Mouse (Mus musculus): ENCODE results near the gene Map7. TPM values are rescaled to one million over a fixed set of nuclear protein-coding genes. Genes with fewer than 3 reads are reported as not detected.

Gene Map7
- total RNA-seq, 4 experiments from 2014 or later = 15.5 to 35.4 (median 22.3) TPM

- DNase-seq = no peak
Observed at GRCm38 (mm10) chr10:20235656-20236055, 87.4 kb downstream of the Map7 start.

GRCm38 (mm10) chr10:20236241-20236640 lies 88.0 kb downstream of the Map7 start:
- DNase-seq = no peak

GRCm38 (mm10) chr10:20238281-20238680 lies 90.0 kb downstream of the Map7 start:
- DNase-seq = no peak

GRCm38 (mm10) chr10:20240858-20241257 lies 92.6 kb downstream of the Map7 start:
- DNase-seq = no peak

DNA sequence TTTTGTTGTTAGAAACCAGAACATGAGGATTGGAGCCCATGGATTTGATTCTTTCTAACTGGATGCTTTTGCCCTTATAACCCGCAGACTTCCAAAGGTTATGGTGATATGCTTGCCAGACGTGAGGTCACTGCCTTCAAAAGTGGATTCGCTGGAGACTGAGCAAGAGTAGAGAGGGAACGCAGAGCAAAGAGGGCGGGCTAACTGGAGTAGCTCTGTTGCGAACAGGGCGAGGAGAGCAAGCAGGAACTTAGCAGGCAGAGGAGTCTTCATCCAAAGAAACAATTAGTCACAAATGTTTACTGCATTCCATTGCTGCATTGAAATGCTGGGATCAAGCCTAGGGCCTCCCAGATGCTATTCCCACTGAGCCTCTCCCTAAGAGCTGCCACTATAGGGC lies 95.0 kb downstream of the Map7 start:
- DNase-seq = no peak

DNA sequence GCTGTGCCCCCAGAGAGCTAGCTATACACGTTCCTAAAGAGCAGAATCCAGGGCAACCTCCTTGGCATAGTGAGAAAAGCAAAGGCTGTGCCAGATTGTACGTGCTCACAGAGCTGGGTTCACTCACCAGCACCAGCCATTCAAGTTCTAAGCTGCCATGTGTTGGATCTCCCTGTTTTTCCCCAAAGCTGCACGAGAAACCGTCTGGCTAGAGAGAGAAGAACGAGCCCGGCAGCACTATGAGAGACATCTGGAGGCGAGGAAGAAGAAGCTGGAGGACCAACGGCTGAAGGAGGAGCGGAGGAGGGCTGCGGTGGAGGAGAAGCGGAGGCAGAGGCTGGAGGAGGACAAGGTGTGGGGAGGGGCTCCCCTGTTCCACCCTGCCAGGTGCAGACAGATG lies 96.8 kb downstream of the Map7 start:
- DNase-seq = no peak

- no peak for DNase-seq
Observed at GRCm38 (mm10) chr10:20249091-20249490, 100.8 kb downstream of the Map7 start.

- DNase-seq = no peak
Observed at GRCm38 (mm10) chr10:20255579-20255978, 107.3 kb downstream of the Map7 start.

DNA sequence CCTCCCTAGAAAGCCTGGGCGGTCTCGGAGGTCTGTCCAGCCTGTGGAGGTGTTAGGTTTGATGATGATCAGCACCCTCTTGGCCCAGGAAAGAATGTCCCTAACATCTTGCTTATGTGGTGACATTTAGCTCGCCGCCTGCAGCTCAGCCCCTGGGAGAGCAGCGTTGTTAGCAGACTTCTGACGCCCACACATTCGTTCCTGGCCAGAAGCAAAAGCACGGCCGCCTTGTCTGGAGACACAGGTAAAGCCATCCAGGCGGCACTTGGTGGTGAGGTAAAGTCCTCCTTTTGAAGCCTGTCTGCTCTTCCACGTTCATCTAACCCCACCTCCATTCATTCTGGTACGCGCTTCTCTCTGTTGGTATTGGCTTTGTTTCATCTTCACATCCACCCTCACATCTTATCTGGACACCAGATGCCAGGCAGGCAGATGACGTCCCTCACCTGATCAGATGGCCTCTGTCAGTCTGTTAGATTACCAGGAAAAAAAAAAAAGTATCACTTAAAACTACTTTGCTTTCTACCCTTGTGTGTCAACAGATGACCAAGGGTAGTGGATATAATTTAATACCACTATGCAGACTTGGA lies 108.9 kb downstream of the Map7 start:
- DNase-seq = no peak

DNA sequence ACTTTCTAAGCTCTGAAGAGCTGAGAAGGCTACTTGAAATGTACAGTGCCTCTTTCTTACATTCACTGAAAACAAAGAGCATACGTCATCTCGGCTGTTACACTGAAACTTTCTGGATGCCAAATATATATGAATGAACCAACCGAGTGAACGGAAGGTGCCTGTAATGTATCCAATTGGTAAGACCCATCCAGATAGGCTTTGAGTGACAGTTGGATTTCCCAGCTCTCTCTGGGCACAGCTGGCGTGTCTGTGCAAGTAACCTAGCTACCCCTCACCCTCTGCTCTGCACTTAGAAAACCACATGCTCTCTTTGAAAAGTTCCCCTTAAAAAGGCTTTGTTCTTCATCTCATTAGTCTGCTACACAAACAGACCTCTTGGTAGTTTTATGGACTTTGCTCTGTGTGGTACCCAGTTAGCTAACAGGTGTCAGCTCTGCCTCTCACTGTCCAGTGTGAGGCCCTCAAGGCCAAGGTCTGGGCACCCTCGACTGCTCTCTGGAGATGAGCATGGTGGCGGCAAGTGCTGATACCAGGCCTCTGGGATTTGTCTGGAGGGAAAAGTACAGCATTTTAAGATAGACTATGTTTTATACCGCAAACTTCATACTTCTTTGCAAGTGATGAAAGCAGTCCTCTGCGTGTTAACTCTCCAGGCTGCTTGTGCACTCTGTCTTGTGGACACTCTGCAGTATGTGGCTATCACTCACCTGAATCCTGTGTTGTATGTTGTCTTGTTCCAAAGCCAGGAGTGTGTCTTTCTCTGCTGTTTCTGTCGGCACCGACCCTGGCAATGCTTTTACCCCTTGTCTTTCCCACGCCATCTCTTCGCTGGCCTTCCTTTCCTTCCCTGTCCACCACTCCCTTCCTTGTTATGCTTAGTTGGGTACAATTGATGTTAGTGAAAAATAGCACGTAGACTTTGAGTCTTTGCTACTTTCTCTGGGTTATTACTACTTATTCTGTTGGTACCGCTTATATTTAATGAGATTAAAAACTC lies 109.8 kb downstream of the Map7 start:
- DNase-seq = no peak

GRCm38 (mm10) chr10:20259476-20259875 lies 111.2 kb downstream of the Map7 start:
- no peak for DNase-seq

- DNase-seq = no peak
Observed at GRCm38 (mm10) chr10:20262896-20263295, 114.6 kb downstream of the Map7 start.

GRCm38 (mm10) chr10:20264479-20264878 lies 116.2 kb downstream of the Map7 start:
- DNase-seq = no peak

DNA sequence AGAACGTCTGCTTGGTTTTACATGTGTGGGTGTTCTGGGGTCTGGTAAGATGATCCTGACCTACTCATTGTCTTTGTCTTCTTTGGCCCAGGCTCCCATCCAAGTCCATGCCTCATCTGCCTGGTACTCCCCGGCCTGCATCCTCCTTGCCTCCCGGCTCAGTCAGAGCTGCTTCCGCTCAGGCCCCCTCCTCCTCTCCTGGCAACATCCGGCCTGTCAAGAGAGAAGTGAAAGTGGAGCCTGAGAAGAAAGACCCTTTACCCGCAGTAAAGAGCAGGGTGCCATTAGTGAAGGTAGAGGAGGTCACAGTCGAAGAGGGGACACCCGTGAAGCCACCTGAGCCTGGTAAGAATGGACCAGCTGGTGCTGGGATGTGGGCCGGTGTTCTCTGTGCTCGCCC lies 118.8 kb downstream of the Map7 start:
- no peak for DNase-seq

- no peak for DNase-seq
Observed at GRCm38 (mm10) chr10:20268945-20269344, 120.7 kb downstream of the Map7 start.

GRCm38 (mm10) chr10:20272380-20272779 lies 124.1 kb downstream of the Map7 start:
- DNase-seq = no peak

- no peak for DNase-seq
Observed at GRCm38 (mm10) chr10:20273278-20273677, 125.0 kb downstream of the Map7 start.

GRCm38 (mm10) chr10:20274022-20274421 lies 125.8 kb downstream of the Map7 start:
- DNase-seq = no peak

DNA sequence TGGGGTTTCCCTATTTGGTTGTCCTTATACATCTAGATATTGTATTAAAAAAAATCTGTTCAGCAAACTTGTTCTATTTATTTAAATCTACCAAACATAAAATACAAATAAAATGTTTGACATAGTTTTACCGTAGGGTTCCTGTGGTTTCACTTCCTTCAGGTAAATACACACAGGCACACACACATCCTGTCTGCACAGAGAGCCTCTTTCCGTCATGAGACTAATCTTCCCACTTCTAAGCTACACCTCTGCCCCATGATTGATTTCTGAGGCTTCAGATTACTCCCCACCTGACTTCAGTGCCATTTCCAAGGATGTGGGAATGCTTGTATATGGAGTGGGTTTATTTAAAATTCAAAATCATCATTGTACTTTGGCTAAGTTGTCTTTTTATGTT lies 133.2 kb downstream of the Map7 start:
- no peak for DNase-seq

GRCm38 (mm10) chr10:20285289-20285975 lies 137.2 kb downstream of the Map7 start:
- no peak for DNase-seq

DNA sequence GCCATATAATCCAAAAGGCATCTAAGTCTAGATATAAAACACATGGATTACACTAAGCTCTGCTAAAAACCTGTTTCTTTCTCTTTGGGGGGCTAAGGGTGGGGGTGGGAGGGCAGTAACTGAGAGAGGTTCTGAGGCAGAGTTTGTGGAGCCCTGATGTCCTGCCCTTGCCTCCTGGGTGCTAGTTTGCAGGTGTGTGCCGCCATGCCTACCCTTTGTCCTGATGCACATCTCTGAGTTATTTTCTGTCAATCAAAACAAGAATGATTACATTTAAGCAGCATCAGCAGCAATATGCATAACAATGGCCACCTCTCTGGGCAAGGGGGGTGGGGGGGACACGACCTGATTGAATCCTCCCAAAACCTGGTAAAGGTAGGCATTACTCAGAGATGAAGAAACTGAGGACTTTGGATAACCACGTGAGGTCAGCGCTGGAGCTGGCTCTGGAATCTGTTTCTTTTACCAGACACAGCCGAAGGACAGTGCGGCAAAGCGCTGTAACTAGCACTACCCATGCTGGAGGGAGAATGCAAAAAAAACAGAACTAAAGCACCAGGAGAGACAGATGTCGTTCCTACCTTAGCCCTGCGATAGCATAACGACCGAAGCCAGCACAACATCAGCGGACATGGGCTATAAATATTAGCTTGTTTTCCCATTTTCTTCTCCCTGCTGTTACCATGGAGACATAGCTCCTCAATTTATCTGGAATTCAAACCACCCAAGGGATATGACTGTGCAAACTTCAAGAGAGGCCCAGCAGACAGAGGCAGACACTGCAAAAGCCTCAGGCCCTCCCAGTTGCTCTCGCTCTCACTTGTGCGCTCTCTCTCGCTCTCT lies 137.9 kb downstream of the Map7 start:
- no peak for DNase-seq

DNA sequence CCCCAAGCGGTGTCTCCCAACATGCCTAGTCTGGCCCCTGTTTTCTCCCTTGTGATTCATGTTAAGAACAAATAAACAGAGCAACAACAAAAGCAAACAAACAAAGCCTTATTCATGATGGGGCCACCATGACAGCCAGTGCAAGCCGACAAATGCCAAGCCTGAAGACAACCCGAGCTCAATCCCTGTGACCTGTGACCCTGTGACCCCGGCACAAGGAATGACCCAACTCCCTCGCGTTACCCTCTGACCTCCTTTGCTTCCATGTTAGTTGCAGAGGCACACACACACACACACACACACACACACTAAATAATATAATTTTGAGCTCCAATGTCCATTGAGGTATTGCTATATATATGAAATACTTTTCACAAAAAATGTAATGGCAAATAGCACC lies 139.1 kb downstream of the Map7 start:
- DNase-seq = no peak

All from adrenal gland, adult 8-10 months (tissue).